Mouse (Mus musculus) testis, adult 2 months (tissue): ENCODE results near the gene Igf1r. TPM values are rescaled to one million over a fixed set of nuclear protein-coding genes. Genes with fewer than 3 reads are reported as not detected.

Experiments
- H3K27ac ChIP-seq: fragments of 200-500 bp; 2 replicates; pipeline ENCODE4 v1.5.1; 2012; ENCODE audit warnings: low read depth, low read length; ENCODE audit not compliant: control insufficient read depth, insufficient read depth
- H3K27me3 ChIP-seq: fragments of 200-500 bp; 2 replicates; pipeline ENCODE4 v1.6.1; 2012; ENCODE audit warnings: mild to moderate bottlenecking, low read length, moderate library complexity; ENCODE audit not compliant: control insufficient read depth, insufficient read depth
- H3K36me3 ChIP-seq: fragments of 200-500 bp; 2 replicates; pipeline ENCODE4 v1.6.1; 2012; ENCODE audit warnings: mild to moderate bottlenecking, low read length; ENCODE audit not compliant: control insufficient read depth, insufficient read depth
- H3K4me1 ChIP-seq: fragments of 200-500 bp; 2 replicates; pipeline ENCODE4 v1.6.1; 2012; ENCODE audit warnings: low read length; ENCODE audit not compliant: control insufficient read depth, insufficient read depth
- H3K4me3 ChIP-seq: fragments of 200-500 bp; 2 replicates; pipeline ENCODE4 v1.5.1; 2012; ENCODE audit warnings: low read depth, mild to moderate bottlenecking, low read length, moderate library complexity, mixed read lengths; ENCODE audit not compliant: control insufficient read depth
- CTCF ChIP-seq: fragments of 200-500 bp; IDR thresholded peaks from 2 replicates; pipeline ENCODE4 v1.5.1; 2012; ENCODE audit warnings: low read depth, mild to moderate bottlenecking, inconsistent platforms, low read length, moderate library complexity; ENCODE audit not compliant: control insufficient read depth, insufficient read depth, insufficient replicate concordance
- POLR2A ChIP-seq: fragments of 200-500 bp; IDR thresholded peaks from 2 replicates; pipeline ENCODE4 v1.6.1; 2012; ENCODE audit warnings: low read depth, mild to moderate bottlenecking, inconsistent platforms, low read length, moderate library complexity; ENCODE audit not compliant: control insufficient read depth
- polyA plus RNA-seq: library from polyadenylated mRNA; depleted of rRNA; stranded (reverse); fragments of >200 nt; gene quantifications from 2 replicates; pipeline ENCODE4 v1.2.3, GENCODE M21; 2012

The Igf1r gene
- polyA plus RNA-seq, 1 experiment = 4.2 TPM

GRCm38 (mm10) chr7:67950815-67951531, 1.7 kb upstream of the Igf1r start:
- TF ChIP-seq POLR2A (no peak), CTCF (peak; percentile 44)

GRCm38 (mm10) chr7:67951532-67952035, 1.0 kb upstream of the Igf1r start:
- peak overlapping the region; percentile 84 for H3K4me3 ChIP-seq
- no peaks in the 10 kb centered on the region for H3K27me3 ChIP-seq
- peaks cover 15% of the 10 kb centered on the region for H3K4me1 ChIP-seq
- H3K27ac ChIP-seq = peak overlapping the region; percentile 79
- no peak for TF ChIP-seq POLR2A
- TF ChIP-seq CTCF = no peak
- no peaks in the 10 kb centered on the region for H3K36me3 ChIP-seq

More at GRCm38 (mm10) chr7:67950815-67951531, 1.7 kb upstream of the Igf1r start:
- Histone ChIP-seq H3K36me3 (no peaks in the 10 kb centered on the region), H3K4me1 (peaks cover 15% of the 10 kb centered on the region), H3K4me3 (peak overlapping the region; percentile 84), H3K27me3 (no peaks in the 10 kb centered on the region), H3K27ac (peak overlapping the region; percentile 79)

GRCm38 (mm10) chr7:67952036-67952681, 468 bp upstream of the Igf1r start:
- Histone ChIP-seq H3K27me3 (no peaks in the 10 kb centered on the region), H3K4me1 (peaks cover 15% of the 10 kb centered on the region), H3K27ac (peak overlapping the region; percentile 80), H3K4me3 (peak overlapping the region; percentile 84), H3K36me3 (no peaks in the 10 kb centered on the region)
- TF ChIP-seq POLR2A (peak; percentile 16; the same call in 1 of the 2 replicates), CTCF (no peak)

GRCm38 (mm10) chr7:67953764-67954242, 1.2 kb downstream of the Igf1r start:
- Histone ChIP-seq H3K27me3 (no peaks in the 10 kb centered on the region), H3K27ac (peak overlapping the region; percentile 26; the same call in 1 of the 2 replicates), H3K4me3 (peak overlapping the region; percentile 84), H3K4me1 (peaks cover 15% of the 10 kb centered on the region), H3K36me3 (no peaks in the 10 kb centered on the region)
- TF ChIP-seq POLR2A = no peak
- no peak for TF ChIP-seq CTCF

- H3K4me1 ChIP-seq = peaks cover 15% of the 10 kb centered on the region
- no peaks in the 10 kb centered on the region for H3K36me3 ChIP-seq
- no peak overlapping the region for H3K4me3 ChIP-seq
- H3K27ac ChIP-seq = no peak overlapping the region
- TF ChIP-seq POLR2A (no peak), CTCF (no peak)
- no peaks in the 10 kb centered on the region for H3K27me3 ChIP-seq
These were observed 2.1 kb downstream of the Igf1r start for GRCm38 (mm10) chr7:67954591-67955185.

- Histone ChIP-seq H3K4me1 (peaks cover 15% of the 10 kb centered on the region), H3K27ac (no peak overlapping the region), H3K27me3 (no peaks in the 10 kb centered on the region), H3K36me3 (no peaks in the 10 kb centered on the region), H3K4me3 (no peak overlapping the region)
- TF ChIP-seq CTCF (no peak), POLR2A (no peak)
These were observed 2.6 kb downstream of the Igf1r start for GRCm38 (mm10) chr7:67955276-67955675.

- Histone ChIP-seq H3K36me3 (no peaks in the 10 kb centered on the region), H3K4me3 (no peak overlapping the region), H3K27me3 (no peaks in the 10 kb centered on the region), H3K27ac (no peak overlapping the region), H3K4me1 (peaks cover 8% of the 10 kb centered on the region)
- no peak for TF ChIP-seq CTCF
- no peak for TF ChIP-seq POLR2A
These were observed 4.7 kb downstream of the Igf1r start for GRCm38 (mm10) chr7:67957376-67957775.
